Mouse (Mus musculus): Measurements from ENCODE around the gene Srrm4.

Gene Srrm4

GRCm38 (mm10) chr5:116591346-116592048 is at the start of gene Srrm4:
Gene Srrm4, minus strand, starts transcription at chr5:116591817.
- DNase-seq (ENCODE audit: low spot score in 2 of 2) = peak; percentile 73 to 78

GRCm38 (mm10) chr5:116592801-116593430 is 1.3 kb upstream of the Srrm4 start:
- peak in 1 of 2 experiments; percentile 41 for DNase-seq (ENCODE audit: low spot score in 2 of 2)

GRCm38 (mm10) chr5:116592049-116592800 is 608 bp upstream of the Srrm4 start:
- DNase-seq (ENCODE audit: low spot score in 2 of 2) = no peak

- no peak for DNase-seq (ENCODE audit: low spot score in 2 of 2)
These were observed 919 bp downstream of the Srrm4 start for GRCm38 (mm10) chr5:116590698-116591097.

- no peak for DNase-seq (ENCODE audit: low spot score in 2 of 2)
These were observed 2.0 kb downstream of the Srrm4 start for GRCm38 (mm10) chr5:116589631-116590030.

GRCm38 (mm10) chr5:116588836-116589235 is 2.8 kb downstream of the Srrm4 start:
- no peak for DNase-seq (ENCODE audit: low spot score in 2 of 2)

- DNase-seq (ENCODE audit: low spot score in 2 of 2) = no peak
These were observed 12.1 kb downstream of the Srrm4 start for GRCm38 (mm10) chr5:116579533-116579932.

GRCm38 (mm10) chr5:116577082-116577481 is 14.5 kb downstream of the Srrm4 start:
- DNase-seq (ENCODE audit: low spot score in 2 of 2) = no peak

- no peak for DNase-seq (ENCODE audit: low spot score in 2 of 2)
These were observed 18.3 kb downstream of the Srrm4 start for GRCm38 (mm10) chr5:116573307-116573706.

GRCm38 (mm10) chr5:116571936-116572335 is 19.7 kb downstream of the Srrm4 start:
- no peak for DNase-seq (ENCODE audit: low spot score in 2 of 2)

- no peak for DNase-seq (ENCODE audit: low spot score in 2 of 2)
These were observed 20.3 kb downstream of the Srrm4 start for GRCm38 (mm10) chr5:116571232-116571861.

GRCm38 (mm10) chr5:116570566-116570965 is 21.1 kb downstream of the Srrm4 start:
- no peak for DNase-seq (ENCODE audit: low spot score in 2 of 2)

- no peak for DNase-seq (ENCODE audit: low spot score in 2 of 2)
These were observed 22.0 kb downstream of the Srrm4 start for GRCm38 (mm10) chr5:116569629-116570028.

GRCm38 (mm10) chr5:116568050-116568449 is 23.6 kb downstream of the Srrm4 start:
- no peak for DNase-seq (ENCODE audit: low spot score in 2 of 2)

GRCm38 (mm10) chr5:116567298-116567697 is 24.3 kb downstream of the Srrm4 start:
- no peak for DNase-seq (ENCODE audit: low spot score in 2 of 2)

GRCm38 (mm10) chr5:116566385-116567045 is 25.1 kb downstream of the Srrm4 start:
- DNase-seq (ENCODE audit: low spot score in 2 of 2) = no peak

- DNase-seq (ENCODE audit: low spot score in 2 of 2) = no peak
These were observed 26.0 kb downstream of the Srrm4 start for GRCm38 (mm10) chr5:116565573-116565972.

- no peak for DNase-seq (ENCODE audit: low spot score in 2 of 2)
These were observed 27.2 kb downstream of the Srrm4 start for GRCm38 (mm10) chr5:116564391-116564790.

- DNase-seq (ENCODE audit: low spot score in 2 of 2) = no peak
These were observed 27.9 kb downstream of the Srrm4 start for GRCm38 (mm10) chr5:116563713-116564112.

- DNase-seq (ENCODE audit: low spot score in 2 of 2) = peak in 1 of 2 experiments; percentile 14
These were observed 32.5 kb downstream of the Srrm4 start for GRCm38 (mm10) chr5:116559091-116559490.

GRCm38 (mm10) chr5:116556614-116557013 is 35.0 kb downstream of the Srrm4 start:
- no peak for DNase-seq (ENCODE audit: low spot score in 2 of 2)

- no peak for DNase-seq (ENCODE audit: low spot score in 2 of 2)
These were observed 37.7 kb downstream of the Srrm4 start for GRCm38 (mm10) chr5:116553868-116554267.
